Mouse (Mus musculus) testis, adult 2 months (tissue): ENCODE measurements around the gene Tssk6.

ENCODE experiments used
- CTCF ChIP-seq: fragments of 200-500 bp; IDR thresholded peaks from 2 replicates; pipeline ENCODE4 v1.5.1; 2012; ENCODE audit warnings: low read depth, mild to moderate bottlenecking, inconsistent platforms, low read length, moderate library complexity; ENCODE audit not compliant: control insufficient read depth, insufficient read depth, insufficient replicate concordance
- POLR2A ChIP-seq: fragments of 200-500 bp; IDR thresholded peaks from 2 replicates; pipeline ENCODE4 v1.6.1; 2012; ENCODE audit warnings: low read depth, mild to moderate bottlenecking, inconsistent platforms, low read length, moderate library complexity; ENCODE audit not compliant: control insufficient read depth

- TF ChIP-seq CTCF (no peak), POLR2A (no peak)
These were observed 34.2 kb upstream of the Tssk6 start for GRCm38 (mm10) chr8:69867696-69868326.
